Mouse (Mus musculus) G1E (cell line): Measurements from ENCODE around the gene Cfap46. TPM values are rescaled to one million over a fixed set of nuclear protein-coding genes. Genes with fewer than 3 reads are reported as not detected.

Source experiments
- ATAC-seq: 2 replicates; pipeline ENCODE4 v1.8.0; 2016; ENCODE audit warnings: mild to moderate bottlenecking; ENCODE audit not compliant: insufficient number of reproducible peaks, poor library complexity, low FRiP score, severe bottlenecking; ENCODE audit errors: extremely low read depth
- DNase-seq: peaks from one replicate; pipeline ENCODE4 v3.0.0; 2012; ENCODE audit warnings: low spot score
- H3K27me3 ChIP-seq: 2 replicates; pipeline ENCODE4 v1.6.1; 2012; ENCODE audit warnings: mild to moderate bottlenecking, low read length, inconsistent platforms; ENCODE audit not compliant: insufficient read depth
- H3K36me3 ChIP-seq: replicated peaks from 2 replicates; pipeline ENCODE3; 2012; ENCODE audit warnings: mild to moderate bottlenecking, inconsistent platforms
- H3K4me1 ChIP-seq: 2 replicates; pipeline ENCODE4 v1.6.1; 2012; ENCODE audit warnings: low read depth, low read length, inconsistent platforms, mixed read lengths; ENCODE audit not compliant: insufficient read depth
- H3K4me3 ChIP-seq: 2 replicates; pipeline ENCODE4 v1.5.1; 2012; ENCODE audit warnings: low read depth, mild to moderate bottlenecking, inconsistent platforms, low read length, moderate library complexity, mixed read lengths
- H3K9me3 ChIP-seq: replicated peaks from 2 replicates; pipeline ENCODE4 v1.6.1; 2012; ENCODE audit warnings: inconsistent platforms
- CTCF ChIP-seq: IDR thresholded peaks from 2 replicates; pipeline ENCODE4 v1.5.1; 2012; ENCODE audit warnings: low read depth, low read length, inconsistent platforms, mixed read lengths
- GATA1 ChIP-seq: IDR thresholded peaks from 2 replicates; pipeline ENCODE4 v1.6.1; 2012; ENCODE audit warnings: borderline replicate concordance, low read length, inconsistent platforms, mixed read lengths
- GATA2 ChIP-seq: IDR thresholded peaks from 2 replicates; pipeline ENCODE4 v1.6.1; 2012; ENCODE audit warnings: low read depth, low read length, inconsistent platforms, borderline replicate concordance
- POLR2AphosphoS5 ChIP-seq: IDR thresholded peaks from 2 replicates; pipeline ENCODE4 v1.6.1; 2012; ENCODE audit warnings: low read depth, low read length, inconsistent platforms; ENCODE audit not compliant: insufficient replicate concordance
- TAL1 ChIP-seq: conservative IDR thresholded peaks from 2 replicates; pipeline ENCODE4 v1.6.1; 2012; ENCODE audit warnings: low read depth, low read length, inconsistent platforms, mixed read lengths
- polyA plus RNA-seq: library from polyadenylated mRNA; stranded (reverse); fragments of >175 nt; gene quantifications from 2 replicates; pipeline ENCODE4 v1.2.3, GENCODE M21; 2012
- total RNA-seq, 2 experiments: library from RNA; stranded (forward) in 1 of 2; stranded (reverse) in 1 of 2; fragments of 200-1000 nt in 1 of 2; fragments of >200 nt in 1 of 2; fragmentation: Nextera tagmentation in 1 of 2; gene quantifications; 2 replicates each; pipeline ENCODE4 v1.2.3; 2014 to 2017

Cfap46 gene
- total and polyA plus RNA-seq, 3 experiments, result not detected

GRCm38 (mm10) chr7:139579261-139579905 is 104.2 kb downstream of the Cfap46 start:
- DNase-seq, result no peak
- Histone ChIP-seq H3K9me3 (peaks cover 84% of the 10 kb centered on the region), H3K27me3 (no peaks in the 10 kb centered on the region), H3K4me1 (no peaks in the 10 kb centered on the region), H3K36me3 (no peaks in the 10 kb centered on the region), H3K4me3 (no peak overlapping the region; the same call in 1 of the 2 replicates)
- ATAC-seq, result no peak
- TF ChIP-seq CTCF, result no peak
- TF ChIP-seq POLR2AphosphoS5, result no peak
- no peak for TF ChIP-seq TAL1
- no peak for TF ChIP-seq GATA2
- no peak for TF ChIP-seq GATA1

- no peak for DNase-seq
- TF ChIP-seq GATA2 (no peak), CTCF (no peak), GATA1 (no peak), TAL1 (no peak), POLR2AphosphoS5 (no peak)
- H3K9me3 ChIP-seq, result peaks cover 73% of the 10 kb centered on the region
- no peaks in the 10 kb centered on the region for H3K4me1 ChIP-seq
- no peak overlapping the region for H3K4me3 ChIP-seq
- H3K27me3 ChIP-seq, result no peaks in the 10 kb centered on the region
- ATAC-seq, result no peak
- H3K36me3 ChIP-seq, result no peaks in the 10 kb centered on the region
Observed at GRCm38 (mm10) chr7:139576064-139576686, 107.4 kb downstream of the Cfap46 start.

GRCm38 (mm10) chr7:139572665-139573064 is 111.0 kb downstream of the Cfap46 start:
- TF ChIP-seq CTCF (no peak), POLR2AphosphoS5 (no peak), GATA2 (no peak), GATA1 (no peak), TAL1 (no peak)
- H3K9me3 ChIP-seq, result peaks cover 67% of the 10 kb centered on the region
- no peaks in the 10 kb centered on the region for H3K4me1 ChIP-seq
- no peak for ATAC-seq
- no peaks in the 10 kb centered on the region for H3K36me3 ChIP-seq
- H3K27me3 ChIP-seq, result no peaks in the 10 kb centered on the region
- no peak for DNase-seq
- no peak overlapping the region for H3K4me3 ChIP-seq

- TF ChIP-seq GATA2 (no peak), TAL1 (no peak), GATA1 (no peak), POLR2AphosphoS5 (no peak), CTCF (no peak)
- ATAC-seq, result no peak
- no peaks in the 10 kb centered on the region for H3K36me3 ChIP-seq
Observed at GRCm38 (mm10) chr7:139570788-139571187, 112.8 kb downstream of the Cfap46 start.

GRCm38 (mm10) chr7:139566533-139566932 is 117.1 kb downstream of the Cfap46 start:
- peaks cover 51% of the 10 kb centered on the region for H3K9me3 ChIP-seq
- no peaks in the 10 kb centered on the region for H3K27me3 ChIP-seq
- TF ChIP-seq POLR2AphosphoS5 (no peak), GATA1 (no peak), GATA2 (no peak), TAL1 (no peak), CTCF (no peak)
- peaks cover 2% of the 10 kb centered on the region for H3K36me3 ChIP-seq
- ATAC-seq (no peak), DNase-seq (no peak)
- H3K4me1 ChIP-seq, result no peaks in the 10 kb centered on the region
- no peak overlapping the region for H3K4me3 ChIP-seq

More at GRCm38 (mm10) chr7:139570788-139571187, 112.8 kb downstream of the Cfap46 start:
- H3K4me3 ChIP-seq, result no peak overlapping the region
- DNase-seq, result no peak
- peaks cover 65% of the 10 kb centered on the region for H3K9me3 ChIP-seq
- no peaks in the 10 kb centered on the region for H3K4me1 ChIP-seq
- no peaks in the 10 kb centered on the region for H3K27me3 ChIP-seq

- Histone ChIP-seq H3K27me3 (no peaks in the 10 kb centered on the region), H3K36me3 (peaks cover 2% of the 10 kb centered on the region), H3K4me3 (no peak overlapping the region), H3K4me1 (no peaks in the 10 kb centered on the region), H3K9me3 (peaks cover 47% of the 10 kb centered on the region)
- DNase-seq (no peak), ATAC-seq (no peak)
- TF ChIP-seq CTCF (no peak), GATA2 (no peak), GATA1 (no peak), POLR2AphosphoS5 (no peak)
Observed at GRCm38 (mm10) chr7:139565998-139566397, 117.6 kb downstream of the Cfap46 start.

- Histone ChIP-seq H3K9me3 (peaks cover 54% of the 10 kb centered on the region), H3K4me1 (no peaks in the 10 kb centered on the region), H3K36me3 (peaks cover 2% of the 10 kb centered on the region), H3K4me3 (no peak overlapping the region), H3K27me3 (no peaks in the 10 kb centered on the region)
- DNase-seq (no peak), ATAC-seq (no peak)
- TF ChIP-seq TAL1 (no peak), GATA2 (no peak), POLR2AphosphoS5 (no peak)
Observed at GRCm38 (mm10) chr7:139564161-139564560, 119.5 kb downstream of the Cfap46 start.
